Mouse (Mus musculus) liver, embryonic 14.5 days (tissue): ENCODE data around the gene Dpp8. TPM values are rescaled to one million over a fixed set of nuclear protein-coding genes. Genes with fewer than 3 reads are reported as not detected.

Source experiments
- ATAC-seq: fragments of 200-750 bp; cut with Nextera tagmentation; 2 replicates; pipeline ENCODE4 v1.8.0; 2017; ENCODE audit warnings: moderate number of reproducible peaks, mild to moderate bottlenecking, moderate library complexity; ENCODE audit not compliant: insufficient read depth
- DNase-seq, 3 experiments: peaks; one replicate each; pipeline ENCODE4 v3.0.0-alpha.2; 2012 to 2013; ENCODE audit warnings: low read depth in 3 of 3, low spot score in 3 of 3
- H3K27ac ChIP-seq: fragments of 300-500 bp; sonication (generic); 2 replicates; pipeline ENCODE4 v1.5.1; 2014; ENCODE audit warnings: moderate library complexity, mild to moderate bottlenecking, control low read depth, inconsistent platforms
- H3K27me3 ChIP-seq: fragments of 300-500 bp; sonication (generic); 2 replicates; pipeline ENCODE4 v1.6.1; 2014; ENCODE audit warnings: mild to moderate bottlenecking, low read length, moderate library complexity; ENCODE audit not compliant: control insufficient read depth, insufficient read depth
- H3K36me3 ChIP-seq: fragments of 300-500 bp; sonication (generic); replicated peaks from 2 replicates; pipeline ENCODE4 v1.6.1; 2014; ENCODE audit warnings: low read depth; ENCODE audit not compliant: control insufficient read depth, insufficient read depth
- H3K4me1 ChIP-seq, 2 experiments: fragments of 200-500 bp in 1 of 2; fragments of 300-500 bp in 1 of 2; sonication (generic) in 1 of 2; replicated peaks; 2 replicates each; pipeline ENCODE4 v1.6.1; 2012 to 2014; ENCODE audit warnings: antibody characterized with exemption in 1 of 2, inconsistent platforms in 1 of 2, low read length in 1 of 2; ENCODE audit not compliant: control insufficient read depth in 2 of 2, insufficient read depth in 2 of 2
- H3K4me2 ChIP-seq: fragments of 300-500 bp; sonication (generic); 2 replicates; pipeline ENCODE4 v1.6.1; 2014; ENCODE audit warnings: low read depth, mild to moderate bottlenecking, control low read depth, moderate library complexity
- H3K4me3 ChIP-seq, 2 experiments: fragments of 200-500 bp in 1 of 2; fragments of 300-500 bp in 1 of 2; sonication (generic) in 1 of 2; 2 replicates each; pipeline ENCODE4 v1.5.1; 2012 to 2014; ENCODE audit warnings: low read depth in 2 of 2, low read length in 2 of 2, mild to moderate bottlenecking in 2 of 2, control low read depth in 1 of 2, inconsistent platforms in 1 of 2, moderate library complexity in 1 of 2; ENCODE audit not compliant: insufficient read depth in 1 of 2
- H3K9ac ChIP-seq: fragments of 300-500 bp; sonication (generic); replicated peaks from 2 replicates; pipeline ENCODE4 v1.6.1; 2014; ENCODE audit warnings: mild to moderate bottlenecking, control low read depth, moderate library complexity
- H3K9me3 ChIP-seq: fragments of 300-500 bp; sonication (generic); 2 replicates; pipeline ENCODE4 v1.6.1; 2016; ENCODE audit warnings: low read length, mixed read lengths; ENCODE audit not compliant: control insufficient read depth
- CTCF ChIP-seq: IDR thresholded peaks from 2 replicates; pipeline ENCODE4 v1.5.1; 2016; ENCODE audit warnings: antibody characterized with exemption, low read depth, control low read depth
- EP300 ChIP-seq: IDR thresholded peaks from 2 replicates; pipeline ENCODE4 v1.6.1; 2016; ENCODE audit warnings: antibody characterized with exemption, low read depth
- WGBS: fragments of 180-500 bp; shearing (Covaris S2); extraction: QIAGEN DNeasy Blood & Tissue Kit; methylation state at CpG from one replicate; pipeline ENCODE4 v1.1.7; 2014; ENCODE audit not compliant: insufficient replicate concordance; 5-methylcytosine and 5-hydroxymethylcytosine counted together
- polyA plus RNA-seq, 2 experiments: library from polyadenylated mRNA; depleted of rRNA in 1 of 2; stranded (reverse) in 1 of 2; unstranded in 1 of 2; fragments of >200 nt; fragmentation: Nextera tagmentation in 1 of 2; extraction: Ambion mirVana in 1 of 2; gene quantifications; 2 replicates each; pipeline versions ENCODE4 v1.2.1 to v1.2.3; 2012 to 2014

Dpp8 gene
- polyA plus RNA-seq, 2 experiments, result 11.7 to 18.5 TPM

DNA sequence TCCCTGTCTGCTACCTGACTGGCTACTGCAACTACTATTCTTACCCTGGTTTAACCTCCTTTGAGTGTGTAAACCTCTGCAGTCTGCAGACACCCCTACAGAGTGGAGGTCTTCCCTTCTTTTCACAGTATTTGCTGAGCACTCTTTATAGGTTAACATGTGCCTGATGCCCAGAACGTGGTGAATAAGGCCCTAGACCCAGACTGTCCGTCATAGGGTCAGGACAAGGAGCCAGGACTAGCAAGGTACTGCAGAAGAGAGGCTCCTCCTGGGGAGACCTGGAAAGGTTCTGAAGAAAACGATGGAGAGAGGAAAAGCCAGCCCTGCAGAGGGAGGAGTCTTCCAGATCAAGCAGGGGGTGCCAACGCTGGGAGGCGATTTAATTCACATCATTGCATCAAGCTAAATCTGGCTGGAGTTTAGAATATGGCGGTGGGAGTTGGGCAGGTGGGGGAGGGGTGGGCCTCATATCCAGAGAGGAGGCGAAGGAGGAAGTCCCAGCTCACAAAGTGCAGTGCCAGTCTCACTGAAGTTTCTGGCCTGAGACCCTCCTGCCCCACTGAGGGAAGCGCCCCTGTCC, 71.0 kb downstream of the Dpp8 start:
- DNase-seq (no peak), ATAC-seq (no peak)
- peaks cover 39% of the 10 kb centered on the region for H3K27me3 ChIP-seq
- H3K9me3 ChIP-seq, result no peaks in the 10 kb centered on the region
- H3K4me3 ChIP-seq, result peak overlapping the region; percentile 1 to 17; a peak in 1 of 4 replicates
- peak overlapping the region; percentile 65 for H3K4me2 ChIP-seq
- no peak overlapping the region for H3K9ac ChIP-seq
- TF ChIP-seq CTCF, result no peak
- no peak for TF ChIP-seq EP300
- 20% methylated on average over 8 of the region's 8 CpGs for WGBS
- H3K27ac ChIP-seq, result no peak overlapping the region
- H3K36me3 ChIP-seq, result no peaks in the 10 kb centered on the region
- H3K4me1 ChIP-seq, result peaks cover 0 to 7% of the 10 kb centered on the region in 2 experiments; a peak in 2 of 4 replicates

DNA sequence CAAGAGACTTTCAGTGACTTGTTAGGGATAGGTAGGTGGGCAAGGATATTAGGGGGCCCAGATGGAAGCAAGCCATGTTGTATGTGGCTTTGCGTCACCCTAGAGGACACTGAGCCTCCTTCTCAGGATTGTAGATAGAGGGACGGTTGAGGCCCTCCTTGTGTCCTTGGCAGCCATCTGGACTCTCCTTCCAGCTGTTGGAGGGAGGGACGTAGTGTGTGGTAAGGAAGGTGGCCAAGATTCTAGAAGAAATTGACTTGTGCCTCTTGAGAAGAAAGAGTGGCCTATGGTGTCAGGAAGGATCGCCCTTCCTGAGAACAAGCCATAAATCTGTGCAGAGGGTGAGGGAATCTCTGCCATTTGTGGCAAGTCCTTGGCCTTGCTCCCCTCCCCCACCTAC, 74.6 kb downstream of the Dpp8 start:
- DNase-seq, result no peak
- peaks cover 0 to 14% of the 10 kb centered on the region in 2 experiments; a peak in 2 of 4 replicates for H3K4me1 ChIP-seq

GRCm38 (mm10) chr9:65107893-65108292, 75.7 kb downstream of the Dpp8 start:
- H3K4me1 ChIP-seq, result peaks cover 0 to 14% of the 10 kb centered on the region in 2 experiments; a peak in 2 of 4 replicates
- no peak overlapping the region for H3K27ac ChIP-seq
- H3K4me3 ChIP-seq, result no peak overlapping the region
- no peaks in the 10 kb centered on the region for H3K36me3 ChIP-seq
- no peak overlapping the region for H3K4me2 ChIP-seq
- peaks cover 23% of the 10 kb centered on the region for H3K27me3 ChIP-seq
- no peak overlapping the region for H3K9ac ChIP-seq
- TF ChIP-seq EP300 (no peak), CTCF (no peak)
- ATAC-seq (no peak), DNase-seq (no peak)
- no peaks in the 10 kb centered on the region for H3K9me3 ChIP-seq
- 48% methylated on average over 1 of the region's 1 CpGs for WGBS

More for the DNA sequence above, 74.6 kb downstream of the Dpp8 start:
- WGBS, result 50% methylated on average over 4 of the region's 4 CpGs
- ATAC-seq, result no peak
- Histone ChIP-seq H3K27ac (no peak overlapping the region), H3K9me3 (no peaks in the 10 kb centered on the region), H3K9ac (no peak overlapping the region), H3K36me3 (no peaks in the 10 kb centered on the region), H3K4me2 (no peak overlapping the region), H3K4me3 (no peak overlapping the region), H3K27me3 (peaks cover 34% of the 10 kb centered on the region)
- TF ChIP-seq EP300 (no peak), CTCF (no peak)

GRCm38 (mm10) chr9:65109132-65110072, 77.2 kb downstream of the Dpp8 start:
- Histone ChIP-seq H3K27ac (no peak overlapping the region), H3K27me3 (peaks cover 12% of the 10 kb centered on the region), H3K36me3 (no peaks in the 10 kb centered on the region), H3K9ac (no peak overlapping the region), H3K4me3 (no peak overlapping the region), H3K4me2 (peak overlapping the region; percentile 18), H3K4me1 (peaks cover 0 to 14% of the 10 kb centered on the region in 2 experiments; a peak in 2 of 4 replicates), H3K9me3 (no peaks in the 10 kb centered on the region)
- ATAC-seq, result no peak
- WGBS, result 18% methylated on average over 24 of the region's 24 CpGs
- no peak for DNase-seq
- TF ChIP-seq CTCF (no peak), EP300 (no peak)

GRCm38 (mm10) chr9:65111698-65112097, 79.5 kb downstream of the Dpp8 start:
- Histone ChIP-seq H3K27ac (no peak overlapping the region), H3K27me3 (peaks cover 12% of the 10 kb centered on the region), H3K4me2 (no peak overlapping the region), H3K9ac (no peak overlapping the region), H3K4me3 (no peak overlapping the region), H3K9me3 (no peaks in the 10 kb centered on the region), H3K4me1 (peaks cover 0 to 13% of the 10 kb centered on the region in 2 experiments; a peak in 2 of 4 replicates), H3K36me3 (no peaks in the 10 kb centered on the region)
- 61% methylated on average over 5 of the region's 5 CpGs for WGBS
- TF ChIP-seq EP300 (no peak), CTCF (no peak)
- DNase-seq (no peak), ATAC-seq (no peak)
